Mouse (Mus musculus): ENCODE measurements at regions not wholly inside any gene's neighbourhood (a gene's known extent, or its start where the extent isn't known, plus 50 kb on each side); places are given as distances from the start of the nearest gene placed in this dataset.

- no peak for TF ChIP-seq CTCF (IDR thresholded peaks at IDR 0.05; ENCODE audit: control insufficient read depth, insufficient read depth, insufficient read length)
- TF ChIP-seq MYOG (IDR thresholded peaks at IDR 0.05; ENCODE audit: control insufficient read depth, extremely low read depth, insufficient read length) = no peak
- no peak for TF ChIP-seq CEBPB (IDR thresholded peaks at IDR 0.05; ENCODE audit: low read depth)
These were observed 61.9 kb upstream of the Ak4 start for GRCm38 (mm10) chr4:101356954-101357891.

Measured in C2C12 (cell line).